In the genomic region with DNA sequence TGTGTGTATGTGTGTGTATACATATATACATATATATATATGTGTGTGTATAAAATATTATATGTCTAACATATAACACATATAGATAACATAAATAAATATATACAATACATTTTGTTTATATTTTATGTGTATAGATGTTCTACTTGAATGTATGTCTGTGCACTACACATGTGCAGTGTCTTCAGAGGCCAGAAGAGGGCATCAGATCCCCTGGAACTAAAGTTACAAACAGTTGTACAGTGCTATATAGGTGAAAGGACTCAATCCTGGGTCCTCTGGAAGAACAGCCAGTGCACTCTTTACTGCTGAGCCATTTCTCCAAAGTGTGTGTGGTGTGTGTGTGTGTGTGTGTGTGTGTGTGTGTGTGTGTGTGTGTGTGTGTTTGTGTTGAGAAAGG, we compare ENCODE assay signal across 16 mouse cellular contexts. TPM values are rescaled to one million over a fixed set of nuclear protein-coding genes. Genes with fewer than 3 reads are reported as not detected.
A peak's percentile ranks its signal among the peaks of the same experiment; 100 is the strongest.
DNase-seq lines count a peak whose midpoint lies in the region; TF ChIP-seq lines count a peak whose summit lies in the region.
"Had no signal": no experiment of that assay in that cellular context is flagged by ENCODE, and none has a peak within 500 bp of the region (broad histone marks: within the 10 kb centered on the region; RNA-seq: fewer than 3 reads in every experiment).

No protein-coding gene starts in this region.

- H3K79me2 ChIP-seq in liver, adult 2 months (ENCODE audit: control insufficient read depth, insufficient read depth, low read length), result no peaks in the 10 kb centered on the region
- H3K79me2 ChIP-seq in MEL (ENCODE audit: control insufficient read depth, insufficient read depth, low read length, poor library complexity), result no peaks in the 10 kb centered on the region

- no peaks in the 10 kb centered on the region for H3K9me3 ChIP-seq in MEL (replicated peaks; ENCODE audit: insufficient read depth, low read length)
- H3K9me3 ChIP-seq: heart, embryonic 13.5 days; kidney, embryonic 15.5 days; liver, embryonic 13.5 days; midbrain, embryonic 15.5 days had no signal

- H3K9ac ChIP-seq in liver, adult 2 months (ENCODE audit: low read depth, low read length), result no peak overlapping the region
- no peak overlapping the region for H3K9ac ChIP-seq in MEL (ENCODE audit: control insufficient read depth, low read depth, low read length, poor library complexity, severe bottlenecking)
- H3K9ac ChIP-seq: heart, embryonic 13.5 days; kidney, embryonic 15.5 days; liver, embryonic 13.5 days; midbrain, embryonic 15.5 days had no signal

- H3K27me3 ChIP-seq in liver, adult 2 months (ENCODE audit: control insufficient read depth, insufficient read depth, low read length), result no peaks in the 10 kb centered on the region
- H3K27me3 ChIP-seq in thymus, adult 2 months (ENCODE audit: control insufficient read depth, insufficient read depth, low read length), result no peaks in the 10 kb centered on the region
- no peaks in the 10 kb centered on the region for H3K27me3 ChIP-seq in MEL (ENCODE audit: control insufficient read depth in 1 of 2, insufficient read depth in 2 of 2, low read length in 2 of 2)
- H3K27me3 ChIP-seq: heart, embryonic 13.5 days; kidney, embryonic 15.5 days; liver, embryonic 13.5 days; midbrain, embryonic 15.5 days had no signal

- no peaks in the 10 kb centered on the region for H3K4me1 ChIP-seq in liver, adult 2 months (ENCODE audit: control insufficient read depth, insufficient read depth, low read length)
- H3K4me1 ChIP-seq in thymus, adult 2 months (replicated peaks; ENCODE audit: control insufficient read depth, insufficient read depth, low read length), result peaks cover 2% of the 10 kb centered on the region; the same call in 1 of the 2 replicates
- no peaks in the 10 kb centered on the region for H3K4me1 ChIP-seq in MEL (ENCODE audit: control insufficient read depth in 1 of 2, insufficient read depth in 2 of 2, low read length in 2 of 2)
- H3K4me1 ChIP-seq: heart, embryonic 13.5 days; kidney, embryonic 15.5 days; liver, embryonic 13.5 days; midbrain, embryonic 15.5 days had no signal

- no peak for DNase-seq in liver, adult 2 months (ENCODE audit: extremely low read depth, low read depth, low spot score)
- DNase-seq in liver, result no peak
- DNase-seq in thymus, postnatal 4 days, result peak; percentile 37
- no peak for DNase-seq in thymus, adult 2 months
- DNase-seq in MEL (ENCODE audit: low read depth, low spot score), result peak; percentile 52
- no peak for DNase-seq in cerebellum, adult 9-10 months
- no peak for DNase-seq in cerebellum, postnatal 14 days
- DNase-seq: cerebellum, postnatal 36 days; gastrocnemius, postnatal 25 days; heart, postnatal 4 days; liver, embryonic 13.5 days; right cerebral cortex, postnatal 14 days; thymus, adult 18-20 months had no signal

- TF ChIP-seq POLR2A in liver, adult 2 months (IDR thresholded peaks at IDR 0.05; ENCODE audit: extremely low read depth, insufficient read depth, low read length), result no peak
- no peak for TF ChIP-seq POLR2A in thymus, adult 2 months (IDR thresholded peaks at IDR 0.05; ENCODE audit: control insufficient read depth, extremely low read depth, insufficient read depth, low read length, poor library complexity)
- TF ChIP-seq POLR2A in MEL (IDR thresholded peaks at IDR 0.05; ENCODE audit: control insufficient read depth in 1 of 2, insufficient read depth in 1 of 2, low read depth in 1 of 2, low read length in 2 of 2, poor library complexity in 1 of 2), result no peak

- no peak overlapping the region for H3K27ac ChIP-seq in liver, adult 2 months (replicated peaks; ENCODE audit: insufficient read depth, low read depth, low read length)
- H3K27ac ChIP-seq in thymus, adult 2 months (ENCODE audit: control insufficient read depth, insufficient read depth, low read length), result no peak overlapping the region
- no peak overlapping the region for H3K27ac ChIP-seq in MEL (ENCODE audit: control insufficient read depth, low read depth, low read length)
- H3K27ac ChIP-seq: heart, embryonic 13.5 days; kidney, embryonic 15.5 days; liver, embryonic 13.5 days; midbrain, embryonic 15.5 days had no signal

- no peak overlapping the region for H3K4me3 ChIP-seq in liver, adult 2 months (ENCODE audit: insufficient read depth, low read depth, low read length)
- H3K4me3 ChIP-seq in thymus, adult 2 months (ENCODE audit: control insufficient read depth, insufficient read depth, low read length), result no peak overlapping the region
- H3K4me3 ChIP-seq in MEL (ENCODE audit: control insufficient read depth in 1 of 2, insufficient read depth in 1 of 2, low read depth in 2 of 2, low read length in 2 of 2), result no peak overlapping the region
- H3K4me3 ChIP-seq: heart, embryonic 13.5 days; kidney, embryonic 15.5 days; liver, embryonic 13.5 days; midbrain, embryonic 15.5 days had no signal

- no peak for TF ChIP-seq EP300 in MEL (IDR thresholded peaks at IDR 0.05; ENCODE audit: low read depth in 1 of 2, low read length in 2 of 2)

- peak; percentile 29; the same call in 1 of the 2 replicates for TF ChIP-seq CTCF in liver, adult 2 months (IDR thresholded peaks at IDR 0.05; ENCODE audit: low read depth, low read length)
- TF ChIP-seq CTCF in thymus, adult 2 months (IDR thresholded peaks at IDR 0.05; ENCODE audit: borderline replicate concordance, control insufficient read depth, extremely low read depth, insufficient read depth, low read length, poor library complexity), result no peak
- TF ChIP-seq CTCF in MEL (IDR thresholded peaks at IDR 0.05 in 2 of 3, conservative IDR thresholded peaks at IDR 0.05 in 1 of 3; ENCODE audit: control insufficient read depth in 1 of 3, insufficient read depth in 1 of 3, low read depth in 2 of 3, low read length in 3 of 3, poor library complexity in 1 of 3, severe bottlenecking in 1 of 3), result peak; percentile 25 to 46 (median 33); a peak in 3 of 6 replicates

- TF ChIP-seq RAD21 in MEL (IDR thresholded peaks at IDR 0.05; ENCODE audit: low read depth, low read length), result peak; percentile 21

- peaks cover 50% of the 10 kb centered on the region for H3K36me3 ChIP-seq in liver, adult 2 months (ENCODE audit: control insufficient read depth, insufficient read depth, low read length)
- H3K36me3 ChIP-seq in thymus, adult 2 months (ENCODE audit: control insufficient read depth, insufficient read depth, low read length), result peaks cover 57% of the 10 kb centered on the region
- peaks cover 0 to 42% of the 10 kb centered on the region in 2 experiments; a peak in 3 of 4 replicates for H3K36me3 ChIP-seq in MEL (ENCODE audit: control insufficient read depth in 1 of 2, insufficient read depth in 2 of 2, low read length in 2 of 2)

TF ChIP-seq in MEL, 35 proteins besides CTCF, POLR2A, EP300 and RAD21:
- peak; percentile 42 for TF ChIP-seq SMC3 (IDR thresholded peaks at IDR 0.05; ENCODE audit: low read depth, low read length)
- no peak for TF ChIP-seq USF2 (IDR thresholded peaks at IDR 0.05; ENCODE audit: borderline replicate concordance in 1 of 2, insufficient read depth in 1 of 2, low read depth in 1 of 2, low read length in 2 of 2)

RNA-seq across cellular contexts. Expression of a gene that starts 20.1 kb away (rescaled TPM):
- 12.1 and 12.4 TPM in 2 replicates for total RNA-seq in liver, adult 2 months (2014; rRNA removed)
- 23.6 and 26.5 TPM in 2 replicates for polyA plus RNA-seq in liver, adult 2 months (2012; rRNA removed)
- polyA plus RNA-seq in thymus, adult 2 months (2012; rRNA removed), result 34.5 and 35.1 TPM in 2 replicates
- total RNA-seq in MEL (2012; rRNA removed), result 19.7 and 24.9 TPM in 2 replicates
- polyA plus RNA-seq in MEL (2012; ENCODE audit: insufficient read depth in 1 of 2, insufficient read length in 2 of 2, low read depth in 1 of 2, low replicate concordance in 2 of 2, missing spikeins in 1 of 2), result 10 to 100 TPM in 1 of 2 experiments, not detected in 1; 33.7 TPM

RNA-seq across cellular contexts. Expression of a gene that starts 21.7 kb away (rescaled TPM):
- 45.2 and 56.8 TPM in 2 replicates for total RNA-seq in liver, adult 2 months (2014; rRNA removed)
- polyA plus RNA-seq in liver, adult 2 months (2012; rRNA removed), result 17.7 and 25.3 TPM in 2 replicates
- 114 and 116 TPM in 2 replicates for polyA plus RNA-seq in thymus, adult 2 months (2012; rRNA removed)
- total RNA-seq in MEL (2012; rRNA removed), result 40.9 and 48.7 TPM in 2 replicates
- polyA plus RNA-seq in MEL (2012; ENCODE audit: insufficient read depth in 1 of 2, insufficient read length in 2 of 2, low read depth in 1 of 2, low replicate concordance in 2 of 2, missing spikeins in 1 of 2), result 100 to 1,000 TPM in 1 of 2 experiments, 10 to 100 TPM in 1; 77.4 to 202 TPM

RNA-seq across cellular contexts. Expression of a gene that starts 48.6 kb away (rescaled TPM):
- 25.0 and 28.7 TPM in 2 replicates for total RNA-seq in liver, adult 2 months (2014; rRNA removed)
- 4.2 and 4.5 TPM in 2 replicates for polyA plus RNA-seq in liver, adult 2 months (2012; rRNA removed)
- 10.7 and 12.0 TPM in 2 replicates for polyA plus RNA-seq in thymus, adult 2 months (2012; rRNA removed)
- total RNA-seq in MEL (2012; rRNA removed), result 191 and 232 TPM in 2 replicates
- 1,000 to 10,000 TPM in 1 of 2 experiments, 100 to 1,000 TPM in 1; 228 to 1,181 TPM for polyA plus RNA-seq in MEL (2012; ENCODE audit: insufficient read depth in 1 of 2, insufficient read length in 2 of 2, low read depth in 1 of 2, low replicate concordance in 2 of 2, missing spikeins in 1 of 2)

Comparison
In these comparisons a context has a peak if more than half of its experiments do, and no peak if none do; other contexts are left out.
1. DNase-seq: peak in thymus, postnatal 4 days (single experiment) and MEL (single experiment); none in liver, adult 2 months (single experiment), liver (single experiment), thymus, adult 2 months (single experiment), cerebellum, adult 9-10 months (single experiment) and cerebellum, postnatal 14 days (0 of 2).
2. RNA of a gene that starts 48.6 kb away (polyA plus RNA-seq): 228 to 1,181 TPM in MEL; 10.7 to 12.0 TPM in thymus, adult 2 months and 4.2 to 4.5 TPM in liver, adult 2 months; every median in the first group is over 10 times any median in the second.